Mouse (Mus musculus) MEL (cell line): Measurements from ENCODE around the gene Tmem132d. TPM values are rescaled to one million over a fixed set of nuclear protein-coding genes. Genes with fewer than 3 reads are reported as not detected.
"Not testable (repeated sequence)": the region's sequence is repeated elsewhere in the genome, so short reads cannot be mapped to it uniquely, and the experiment has no call there.

ENCODE experiments used
- DNase-seq: peaks from one replicate; pipeline ENCODE4 v3.0.0; 2011; ENCODE audit warnings: low read depth, low spot score
- H3K27ac ChIP-seq: 2 replicates; pipeline ENCODE4 v1.5.1; 2012; ENCODE audit warnings: low read depth, mild to moderate bottlenecking, control low read depth, low read length, moderate library complexity; ENCODE audit not compliant: control insufficient read depth
- H3K27me3 ChIP-seq, 2 experiments: fragments of 150-350 bp in 1 of 2; sonication (generic) in 1 of 2; 2 replicates each; pipeline ENCODE4 v1.6.1; 2012; ENCODE audit warnings: low read length in 2 of 2, mild to moderate bottlenecking in 2 of 2, improper control_type of control experiment in 1 of 2, moderate library complexity in 1 of 2; ENCODE audit not compliant: insufficient read depth in 2 of 2, control insufficient read depth in 1 of 2
- H3K36me3 ChIP-seq, 2 experiments: 2 replicates each; pipeline ENCODE4 v1.6.1; 2012 to 2014; ENCODE audit warnings: low read length in 2 of 2, improper control_type of control experiment in 1 of 2, inconsistent platforms in 1 of 2, mild to moderate bottlenecking in 1 of 2; ENCODE audit not compliant: insufficient read depth in 2 of 2, control insufficient read depth in 1 of 2
- H3K4me1 ChIP-seq, 2 experiments: fragments of 150-350 bp in 1 of 2; sonication (generic) in 1 of 2; 2 replicates each; pipeline ENCODE4 v1.6.1; 2012; ENCODE audit warnings: low read length in 2 of 2, improper control_type of control experiment in 1 of 2, mild to moderate bottlenecking in 1 of 2; ENCODE audit not compliant: insufficient read depth in 2 of 2, control insufficient read depth in 1 of 2
- H3K4me3 ChIP-seq, 2 experiments: fragments of 150-350 bp in 1 of 2; sonication (generic) in 1 of 2; 2 replicates each; pipeline ENCODE4 v1.5.1; 2012; ENCODE audit warnings: low read depth in 2 of 2, low read length in 2 of 2, mild to moderate bottlenecking in 2 of 2, moderate library complexity in 2 of 2, control low read depth in 1 of 2, improper control_type of control experiment in 1 of 2; ENCODE audit not compliant: control insufficient read depth in 1 of 2, insufficient read depth in 1 of 2
- H3K79me2 ChIP-seq: 2 replicates; pipeline ENCODE4 v1.6.1; 2012; ENCODE audit warnings: mild to moderate bottlenecking, low read length, moderate library complexity; ENCODE audit not compliant: control insufficient read depth, poor library complexity, insufficient read depth
- H3K9ac ChIP-seq: 2 replicates; pipeline ENCODE4 v1.6.1; 2012; ENCODE audit warnings: low read depth, mild to moderate bottlenecking, control low read depth, low read length, moderate library complexity; ENCODE audit not compliant: control insufficient read depth, poor library complexity, severe bottlenecking
- H3K9me3 ChIP-seq: fragments of 150-350 bp; sonication (generic); replicated peaks from 2 replicates; pipeline ENCODE4 v1.6.1; 2012; ENCODE audit warnings: mild to moderate bottlenecking, low read length, improper control_type of control experiment, moderate library complexity; ENCODE audit not compliant: insufficient read depth
- BHLHE40 ChIP-seq: IDR thresholded peaks from 2 replicates; pipeline ENCODE4 v1.6.1; 2012; ENCODE audit warnings: low read depth, mild to moderate bottlenecking, inconsistent platforms, low read length, improper control_type of control experiment, borderline replicate concordance
- CTCF ChIP-seq, 3 experiments: IDR thresholded peaks in 2 of 3; conservative IDR thresholded peaks in 1 of 3; 2 replicates each; pipeline ENCODE4 v1.5.1; 2011 to 2012; ENCODE audit warnings: low read length in 3 of 3, low read depth in 2 of 3, mild to moderate bottlenecking in 2 of 3, improper control_type of control experiment in 1 of 3, inconsistent platforms in 1 of 3, mixed read lengths in 1 of 3, moderate library complexity in 1 of 3; ENCODE audit not compliant: control insufficient read depth in 1 of 3, insufficient read depth in 1 of 3, poor library complexity in 1 of 3, severe bottlenecking in 1 of 3
- ELF1 ChIP-seq: IDR thresholded peaks from 2 replicates; pipeline ENCODE4 v1.6.1; 2014; ENCODE audit warnings: low read depth, mild to moderate bottlenecking, inconsistent platforms, low read length, improper control_type of control experiment, moderate library complexity
- GABPA ChIP-seq: IDR thresholded peaks from 2 replicates; pipeline ENCODE4 v1.6.1; 2012; ENCODE audit warnings: low read depth, mild to moderate bottlenecking, inconsistent platforms, low read length, improper control_type of control experiment, moderate library complexity
- GATA1 ChIP-seq: IDR thresholded peaks from 2 replicates; pipeline ENCODE4 v1.6.1; 2011; ENCODE audit warnings: low read depth, low read length, improper control_type of control experiment
- HCFC1 ChIP-seq: IDR thresholded peaks from 2 replicates; pipeline ENCODE4 v1.6.1; 2012; ENCODE audit warnings: low read depth, mild to moderate bottlenecking, inconsistent platforms, low read length, improper control_type of control experiment, moderate library complexity
- KAT2A ChIP-seq: conservative IDR thresholded peaks from 2 replicates; pipeline ENCODE4 v1.6.1; 2012; ENCODE audit warnings: low read depth, low read length, improper control_type of control experiment, inconsistent platforms
- MAFK ChIP-seq: IDR thresholded peaks from 2 replicates; pipeline ENCODE4 v1.6.1; 2011; ENCODE audit warnings: low read depth, mild to moderate bottlenecking, low read length, improper control_type of control experiment, borderline replicate concordance
- MYB ChIP-seq: IDR thresholded peaks from 2 replicates; pipeline ENCODE4 v1.6.1; 2011; ENCODE audit warnings: mild to moderate bottlenecking, low read depth, low read length, improper control_type of control experiment
- NELFE ChIP-seq: IDR thresholded peaks from 2 replicates; pipeline ENCODE4 v1.6.1; 2011; ENCODE audit warnings: low read depth, low read length, improper control_type of control experiment
- NRF1 ChIP-seq: IDR thresholded peaks from 2 replicates; pipeline ENCODE4 v1.6.1; 2014; ENCODE audit warnings: low read depth, mild to moderate bottlenecking, inconsistent platforms, low read length, improper control_type of control experiment, moderate library complexity; ENCODE audit not compliant: poor library complexity, insufficient read depth, severe bottlenecking
- POLR2AphosphoS2 ChIP-seq: IDR thresholded peaks from 2 replicates; pipeline ENCODE4 v1.6.1; 2011; ENCODE audit warnings: low read length, improper control_type of control experiment
- POLR2AphosphoS5 ChIP-seq: IDR thresholded peaks from 2 replicates; pipeline ENCODE4 v1.6.1; 2012; ENCODE audit warnings: low read depth, borderline replicate concordance, mild to moderate bottlenecking, inconsistent platforms, low read length, moderate library complexity, mixed read lengths
- RAD21 ChIP-seq: IDR thresholded peaks from 2 replicates; pipeline ENCODE4 v1.6.1; 2011; ENCODE audit warnings: mild to moderate bottlenecking, low read depth, low read length, improper control_type of control experiment
- SIN3A ChIP-seq: IDR thresholded peaks from 2 replicates; pipeline ENCODE4 v1.6.1; 2012; ENCODE audit warnings: low read length, improper control_type of control experiment, inconsistent platforms
- SMC3 ChIP-seq: IDR thresholded peaks from 2 replicates; pipeline ENCODE4 v1.6.1; 2011; ENCODE audit warnings: low read depth, low read length, improper control_type of control experiment
- TBP ChIP-seq: IDR thresholded peaks from 2 replicates; pipeline ENCODE4 v1.8.0; 2011; ENCODE audit warnings: low read depth, low read length, improper control_type of control experiment
- polyA plus RNA-seq, 2 experiments: library from polyadenylated mRNA; stranded (reverse) in 1 of 2; unstranded in 1 of 2; fragments of >175 nt in 1 of 2; fragments of >200 nt in 1 of 2; gene quantifications; 2 replicates each; pipeline versions ENCODE4 v1.2.1 to v1.2.4; 2012; ENCODE audit warnings: low replicate concordance in 2 of 2, low read depth in 1 of 2; ENCODE audit not compliant: insufficient read length in 2 of 2, insufficient read depth in 1 of 2, missing spikeins in 1 of 2
- total RNA-seq: library from RNA; depleted of rRNA; stranded (reverse); fragments of 300-350 nt; gene quantifications from 2 replicates; pipeline ENCODE4 v1.2.3, GENCODE M21; 2012

The Tmem132d gene
- total and polyA plus RNA-seq, 3 experiments, result not detected

- TF ChIP-seq MAFK, result no peak
- TF ChIP-seq KAT2A, result no peak
- TF ChIP-seq HCFC1, result no peak
- TF ChIP-seq GATA1, result no peak
- TF ChIP-seq POLR2AphosphoS2, result no peak
- no peak for TF ChIP-seq CTCF (IDR thresholded peaks at IDR 0.05 in 2 of 3, conservative IDR thresholded peaks at IDR 0.05 in 1 of 3; ENCODE audit: control insufficient read depth in 1 of 3, insufficient read depth in 1 of 3, low read depth in 2 of 3, low read length in 3 of 3, poor library complexity in 1 of 3, severe bottlenecking in 1 of 3)
- TF ChIP-seq ELF1, result no peak
- TF ChIP-seq POLR2AphosphoS5, result no peak
- no peak for TF ChIP-seq GABPA
- no peak for TF ChIP-seq TBP
- no peak for TF ChIP-seq SMC3
Observed at GRCm38 (mm10) chr5:127993460-127993859, 439.4 kb downstream of the Tmem132d start.

GRCm38 (mm10) chr5:127990826-127991225, 442.1 kb downstream of the Tmem132d start:
- no peaks in the 10 kb centered on the region for H3K36me3 ChIP-seq

More at GRCm38 (mm10) chr5:127993460-127993859, 439.4 kb downstream of the Tmem132d start:
- Histone ChIP-seq H3K4me3 (no peak overlapping the region), H3K79me2 (no peaks in the 10 kb centered on the region), H3K9ac (no peak overlapping the region), H3K9me3 (no peaks in the 10 kb centered on the region), H3K4me1 (no peaks in the 10 kb centered on the region), H3K36me3 (no peaks in the 10 kb centered on the region), H3K27me3 (no peaks in the 10 kb centered on the region), H3K27ac (no peak overlapping the region)
- no peak for DNase-seq

GRCm38 (mm10) chr5:127980003-127980358, 452.9 kb downstream of the Tmem132d start:
- H3K9me3 ChIP-seq, H3K79me2 ChIP-seq, H3K27me3 ChIP-seq, H3K27ac ChIP-seq, H3K4me3 ChIP-seq, H3K9ac ChIP-seq, H3K4me1 ChIP-seq, DNase-seq, H3K36me3 ChIP-seq: not testable (repeated sequence)

More at GRCm38 (mm10) chr5:127990826-127991225, 442.1 kb downstream of the Tmem132d start:
- H3K4me3 ChIP-seq, result no peak overlapping the region
- no peak overlapping the region for H3K9ac ChIP-seq
- H3K9me3 ChIP-seq, result no peaks in the 10 kb centered on the region
- DNase-seq, result no peak
- H3K4me1 ChIP-seq, result no peaks in the 10 kb centered on the region
- no peaks in the 10 kb centered on the region for H3K27me3 ChIP-seq
- H3K27ac ChIP-seq, result no peak overlapping the region
- TF ChIP-seq MYB (no peak), RAD21 (no peak), ELF1 (no peak), NRF1 (no peak), SIN3A (no peak), BHLHE40 (no peak), CTCF (IDR thresholded peaks at IDR 0.05 in 2 of 3, conservative IDR thresholded peaks at IDR 0.05 in 1 of 3; ENCODE audit: control insufficient read depth in 1 of 3, insufficient read depth in 1 of 3, low read depth in 2 of 3, low read length in 3 of 3, poor library complexity in 1 of 3, severe bottlenecking in 1 of 3) (no peak), NELFE (no peak), GATA1 (no peak)
- no peaks in the 10 kb centered on the region for H3K79me2 ChIP-seq
